Mouse (Mus musculus): Measurements from ENCODE around the gene Ifit1bl2. TPM values are rescaled to one million over a fixed set of nuclear protein-coding genes. Genes with fewer than 3 reads are reported as not detected.
"Not testable (repeated sequence)": the region's sequence is repeated elsewhere in the genome, so short reads cannot be mapped to it uniquely, and the experiment has no call there.

The Ifit1bl2 gene
- polyA plus RNA-seq (2015; fragmentation: Nextera tagmentation; extraction: Ambion mirVana): 7.3 and 9.7 TPM in 2 replicates

DNA sequence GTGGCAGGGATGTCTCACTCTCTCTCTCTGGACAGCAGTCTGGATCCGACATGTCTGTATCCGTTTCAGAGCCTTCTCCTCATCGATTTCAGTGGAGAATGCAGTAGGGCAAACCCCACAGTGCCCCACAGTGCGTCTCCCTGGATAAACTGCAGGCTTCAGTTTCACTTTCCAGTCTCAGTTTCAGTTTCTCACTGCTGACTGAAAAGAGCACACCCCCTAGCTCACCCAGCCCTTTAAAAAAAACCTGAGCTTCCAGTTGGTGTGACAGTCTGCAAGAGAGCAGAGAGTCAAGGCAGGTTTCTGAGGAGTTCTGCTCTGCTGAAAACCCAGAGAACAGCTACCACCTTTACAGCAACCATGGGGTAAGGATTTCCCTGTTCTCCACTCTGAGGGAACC is at the start of gene Ifit1bl2, which contains the start of gene Ifit1:
Ifit1bl2 (minus strand) TSS at position 121 of the 400 bp plus-strand sequence.
Ifit1 (plus strand) TSS at position 249 of the 400 bp plus-strand sequence.
- Histone ChIP-seq H3K9ac (no peak within 1 kb of the TSS), H3K36me3 (no peaks in the 10 kb centered on the region), H3K9me3 (no peaks in the 10 kb centered on the region), H3K27me3 (replicated peaks) (no peaks in the 10 kb centered on the region), H3K4me3 (replicated peaks) (peak within 1 kb of the TSS; percentile 12), H3K27ac (no peak within 1 kb of the TSS), H3K4me2 (replicated peaks) (peak within 1 kb of the TSS; percentile 44), H3K4me1 (replicated peaks) (no peaks in the 10 kb centered on the region)
- 26% methylated on average over 4 of the region's 4 CpGs for WGBS
- ATAC-seq: peak; percentile 84

DNA sequence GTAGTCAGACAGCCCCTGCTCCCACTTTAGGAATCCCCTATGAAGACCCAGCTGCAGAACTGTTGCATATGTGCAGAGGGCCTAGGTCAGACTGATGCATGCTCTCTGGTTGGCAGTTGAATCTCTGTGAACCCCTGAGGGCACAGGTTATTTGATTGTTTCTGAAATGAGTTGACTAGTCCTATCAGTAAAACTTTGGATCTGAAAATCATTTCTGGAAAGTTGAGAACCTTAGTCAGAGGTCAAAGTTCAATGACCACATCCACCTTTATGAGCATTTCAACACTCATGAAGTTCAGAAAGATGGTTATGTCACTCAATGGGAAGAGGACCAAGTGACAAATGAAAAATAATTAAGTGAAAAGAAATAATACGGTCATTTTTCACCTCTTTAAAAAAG is 45.0 kb upstream of the Ifit1bl2 start:
- Histone ChIP-seq H3K27ac (no peak overlapping the region), H3K4me2 (replicated peaks) (no peak overlapping the region), H3K27me3 (replicated peaks) (no peaks in the 10 kb centered on the region), H3K4me1 (replicated peaks) (no peaks in the 10 kb centered on the region), H3K9ac (no peak overlapping the region), H3K4me3 (replicated peaks) (no peak overlapping the region), H3K36me3 (no peaks in the 10 kb centered on the region), H3K9me3 (no peaks in the 10 kb centered on the region)
- 92% methylated on average over 1 of the region's 1 CpGs for WGBS
- ATAC-seq: no peak

DNA sequence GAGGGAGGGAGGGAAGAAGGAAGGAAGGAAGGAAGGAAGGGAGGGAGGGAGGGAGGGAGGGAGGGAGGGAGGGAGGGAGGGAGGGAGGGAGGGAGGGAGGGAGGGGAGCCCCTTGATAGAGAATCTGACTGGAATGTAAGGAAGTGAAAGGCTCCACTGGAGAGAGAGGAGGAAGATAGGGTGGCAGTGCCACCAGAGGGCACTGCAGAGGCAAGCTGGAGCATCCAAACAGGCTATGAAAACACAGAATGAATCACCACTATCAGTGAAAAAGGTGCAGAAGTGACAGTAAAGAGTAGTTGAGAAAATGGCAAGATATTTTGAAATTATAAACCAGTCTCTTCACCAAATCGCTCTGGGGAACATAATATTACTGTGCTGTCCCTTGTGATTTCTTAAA is 44.3 kb upstream of the Ifit1bl2 start:
- 63% methylated on average over 1 of the region's 1 CpGs for WGBS
- no peaks in the 10 kb centered on the region for H3K4me1 ChIP-seq (replicated peaks)
- peak; percentile 68; the same call in 1 of the 2 replicates for ATAC-seq
- H3K36me3 ChIP-seq: no peaks in the 10 kb centered on the region
- H3K27me3 ChIP-seq (replicated peaks): no peaks in the 10 kb centered on the region
- no peak overlapping the region for H3K9ac ChIP-seq
- no peaks in the 10 kb centered on the region for H3K9me3 ChIP-seq
- H3K27ac ChIP-seq: no peak overlapping the region
- H3K4me2 ChIP-seq (replicated peaks): no peak overlapping the region
- no peak overlapping the region for H3K4me3 ChIP-seq (replicated peaks)

DNA sequence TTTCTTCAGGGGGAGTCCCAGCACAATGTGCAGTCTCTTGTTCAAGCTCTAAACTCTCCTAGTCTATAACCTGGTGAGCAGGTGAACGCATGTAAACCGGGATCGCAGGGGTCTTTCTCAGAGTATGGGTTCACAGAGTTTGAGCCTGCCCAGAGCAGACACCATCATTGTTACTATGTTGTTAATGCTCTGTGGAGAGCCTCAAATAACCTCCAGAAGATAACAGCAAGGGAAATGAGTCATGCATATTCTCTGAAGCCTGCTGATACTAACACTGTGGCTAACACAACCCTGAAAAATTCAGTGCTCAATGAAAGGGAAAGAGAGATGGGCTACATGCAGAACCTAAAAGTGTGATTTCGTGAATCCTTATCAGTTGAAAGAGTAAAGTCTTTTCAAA is 37.9 kb upstream of the Ifit1bl2 start:
- no peaks in the 10 kb centered on the region for H3K27me3 ChIP-seq (replicated peaks)
- no peak overlapping the region for H3K4me3 ChIP-seq (replicated peaks)
- H3K4me2 ChIP-seq (replicated peaks): no peak overlapping the region
- H3K4me1 ChIP-seq (replicated peaks): no peaks in the 10 kb centered on the region
- H3K9ac ChIP-seq: no peak overlapping the region
- H3K27ac ChIP-seq: no peak overlapping the region
- H3K9me3 ChIP-seq: no peaks in the 10 kb centered on the region
- H3K36me3 ChIP-seq: no peaks in the 10 kb centered on the region
- 89% methylated on average over 4 of the region's 4 CpGs for WGBS
- ATAC-seq: no peak

DNA sequence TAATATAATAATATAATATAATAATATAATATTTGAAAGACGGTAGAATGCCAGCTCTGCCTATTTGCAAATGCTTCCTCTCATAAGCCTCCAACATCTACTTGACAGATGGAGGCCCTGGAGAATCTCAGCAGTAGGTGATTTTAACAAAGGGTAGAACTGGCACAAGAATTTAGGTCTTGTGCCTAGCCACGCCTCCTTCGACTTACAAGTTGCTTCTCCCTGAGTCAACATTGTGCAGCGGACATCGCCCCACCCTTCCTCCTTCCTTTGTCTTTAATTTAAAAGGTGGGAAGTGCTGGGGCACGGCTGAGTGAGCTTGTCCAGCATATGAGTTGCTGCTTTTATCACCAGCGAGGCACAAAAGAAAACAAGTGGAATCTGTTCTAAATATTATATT is 32.9 kb upstream of the Ifit1bl2 start:
- WGBS: 47% methylated on average over 7 of the region's 7 CpGs
- H3K27me3 ChIP-seq (replicated peaks): no peaks in the 10 kb centered on the region
- no peak for ATAC-seq
- no peaks in the 10 kb centered on the region for H3K9me3 ChIP-seq
- no peak overlapping the region for H3K4me3 ChIP-seq (replicated peaks)
- H3K4me2 ChIP-seq (replicated peaks): no peak overlapping the region
- no peaks in the 10 kb centered on the region for H3K36me3 ChIP-seq
- no peak overlapping the region for H3K27ac ChIP-seq
- H3K4me1 ChIP-seq (replicated peaks): no peaks in the 10 kb centered on the region
- H3K9ac ChIP-seq: no peak overlapping the region

DNA sequence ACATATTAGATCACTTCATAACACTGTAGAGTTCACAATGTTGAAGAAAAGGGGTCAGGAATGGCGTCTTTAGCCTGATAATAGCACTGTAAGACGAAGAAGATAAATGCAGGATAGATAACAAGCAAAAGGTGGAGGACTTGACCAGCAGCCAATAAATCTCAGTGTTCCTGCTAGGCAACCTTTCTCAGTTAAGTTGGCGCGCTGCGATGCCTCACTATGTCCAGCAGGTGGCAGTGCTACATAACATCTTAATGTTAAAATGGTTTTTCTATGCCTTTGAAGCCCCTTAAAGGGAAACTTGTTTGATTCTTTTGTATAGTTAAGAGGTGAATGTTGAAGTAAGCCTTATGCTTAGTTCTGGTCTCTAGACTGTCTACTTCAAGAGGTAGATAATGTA is 25.6 kb upstream of the Ifit1bl2 start:
- no peak overlapping the region for H3K27ac ChIP-seq
- H3K9me3 ChIP-seq: no peaks in the 10 kb centered on the region
- ATAC-seq: no peak
- no peaks in the 10 kb centered on the region for H3K27me3 ChIP-seq (replicated peaks)
- H3K36me3 ChIP-seq: no peaks in the 10 kb centered on the region
- 2% methylated on average over 5 of the region's 5 CpGs for WGBS
- H3K4me3 ChIP-seq (replicated peaks): no peak overlapping the region
- no peak overlapping the region for H3K4me2 ChIP-seq (replicated peaks)
- H3K9ac ChIP-seq: no peak overlapping the region
- no peaks in the 10 kb centered on the region; the same call in 1 of the 2 replicates for H3K4me1 ChIP-seq (replicated peaks)

DNA sequence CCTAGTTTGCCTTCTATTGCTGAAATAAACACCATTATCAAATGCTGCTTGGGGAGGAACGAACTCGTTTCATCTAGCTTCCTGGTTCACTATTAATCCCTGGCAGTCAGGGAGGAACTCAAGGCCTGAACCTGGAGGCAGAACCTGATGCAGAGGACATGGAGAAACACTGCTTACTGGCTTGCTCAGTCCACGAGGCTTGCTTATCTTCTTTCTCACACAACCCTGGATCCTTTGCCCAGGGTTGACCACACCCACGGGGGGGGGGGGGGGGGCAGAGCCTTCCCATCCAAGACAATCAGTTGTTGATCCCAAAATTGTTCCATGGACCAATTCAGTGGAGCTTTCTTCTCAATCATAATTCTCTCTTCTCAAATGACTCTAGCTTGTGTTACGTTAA is 22.2 kb upstream of the Ifit1bl2 start:
- no peak overlapping the region for H3K4me3 ChIP-seq (replicated peaks)
- 45% methylated on average over 5 of the region's 5 CpGs for WGBS
- H3K4me2 ChIP-seq (replicated peaks): no peak overlapping the region
- no peak overlapping the region for H3K9ac ChIP-seq
- ATAC-seq: no peak
- no peaks in the 10 kb centered on the region for H3K36me3 ChIP-seq
- H3K9me3 ChIP-seq: no peaks in the 10 kb centered on the region
- H3K27me3 ChIP-seq (replicated peaks): no peaks in the 10 kb centered on the region
- H3K27ac ChIP-seq: no peak overlapping the region
- no peaks in the 10 kb centered on the region; the same call in 1 of the 2 replicates for H3K4me1 ChIP-seq (replicated peaks)

DNA sequence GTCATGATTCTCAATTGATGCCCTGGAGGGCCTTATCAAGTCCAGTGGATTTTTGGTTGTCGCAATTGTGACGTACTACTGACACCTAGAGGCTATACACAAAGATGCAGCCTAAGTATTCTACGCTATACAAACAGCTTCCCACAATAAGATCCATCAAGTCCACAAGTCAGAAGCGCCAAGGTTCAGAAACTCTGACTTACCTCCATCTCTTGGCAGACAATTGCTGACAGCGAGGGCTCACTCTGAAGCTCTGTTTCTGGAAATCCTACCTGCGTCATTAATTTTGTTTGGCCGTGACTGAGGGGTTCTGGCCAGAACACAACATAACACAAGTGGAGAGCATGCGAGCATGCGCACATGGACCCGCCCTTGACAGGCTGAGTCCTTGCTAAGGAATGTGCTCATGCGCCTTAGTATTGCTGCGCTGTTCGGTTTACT is 21.5 kb upstream of the Ifit1bl2 start:
- no peak overlapping the region for H3K27ac ChIP-seq
- no peaks in the 10 kb centered on the region for H3K9me3 ChIP-seq
- no peak overlapping the region for H3K9ac ChIP-seq
- H3K4me3 ChIP-seq (replicated peaks): peak overlapping the region; percentile 30
- H3K4me2 ChIP-seq (replicated peaks): peak overlapping the region; percentile 67
- no peaks in the 10 kb centered on the region; the same call in 1 of the 2 replicates for H3K4me1 ChIP-seq (replicated peaks)
- 11% methylated on average over 13 of the region's 13 CpGs for WGBS
- H3K36me3 ChIP-seq: no peaks in the 10 kb centered on the region
- ATAC-seq: peak; percentile 94
- H3K27me3 ChIP-seq (replicated peaks): no peaks in the 10 kb centered on the region

DNA sequence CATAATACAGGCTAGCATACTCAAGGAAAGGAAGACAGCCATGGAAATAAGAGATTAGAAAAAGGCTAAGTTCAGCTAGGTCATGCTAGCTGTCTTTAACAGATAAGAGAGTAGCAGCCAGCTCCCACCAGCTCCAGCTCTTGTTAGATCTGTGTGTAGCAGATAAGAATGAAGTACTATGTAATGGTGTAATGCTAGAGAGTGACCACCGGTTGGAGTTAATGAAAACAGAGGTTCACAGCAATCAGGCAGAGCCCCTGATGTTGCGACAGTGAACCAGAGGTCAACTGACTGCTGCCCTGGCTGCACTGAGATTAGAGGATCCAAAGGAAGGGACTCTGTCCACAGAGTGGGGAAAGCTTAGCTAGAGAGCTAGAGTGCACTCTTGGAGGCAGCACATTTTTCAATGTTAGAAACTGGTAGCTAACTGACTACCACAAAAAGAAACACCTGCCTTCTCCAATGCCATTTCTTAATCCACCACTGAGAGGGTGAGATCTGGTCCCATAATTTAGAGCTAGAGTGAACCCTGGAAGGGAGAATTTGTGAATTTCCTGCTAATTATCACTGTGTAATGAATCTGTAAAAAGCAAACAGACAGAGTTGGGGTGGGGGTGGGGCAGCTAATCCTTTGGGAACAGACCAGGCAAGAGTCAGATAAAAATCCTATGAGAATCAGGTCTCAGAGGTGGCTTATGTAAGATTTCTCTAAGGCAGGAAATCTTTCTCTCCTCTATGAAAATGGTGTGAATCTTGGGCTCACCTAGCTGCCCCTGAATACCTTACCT is 16.2 kb upstream of the Ifit1bl2 start:
- no peaks in the 10 kb centered on the region for H3K27me3 ChIP-seq (replicated peaks)
- no peak overlapping the region for H3K4me3 ChIP-seq (replicated peaks)
- 19% methylated on average over 2 of the region's 2 CpGs for WGBS
- no peak overlapping the region for H3K9ac ChIP-seq
- no peak overlapping the region for H3K4me2 ChIP-seq (replicated peaks)
- H3K36me3 ChIP-seq: no peaks in the 10 kb centered on the region
- H3K4me1 ChIP-seq (replicated peaks): no peaks in the 10 kb centered on the region
- no peak overlapping the region for H3K27ac ChIP-seq
- peak; percentile 86 for ATAC-seq
- H3K9me3 ChIP-seq: no peaks in the 10 kb centered on the region

DNA sequence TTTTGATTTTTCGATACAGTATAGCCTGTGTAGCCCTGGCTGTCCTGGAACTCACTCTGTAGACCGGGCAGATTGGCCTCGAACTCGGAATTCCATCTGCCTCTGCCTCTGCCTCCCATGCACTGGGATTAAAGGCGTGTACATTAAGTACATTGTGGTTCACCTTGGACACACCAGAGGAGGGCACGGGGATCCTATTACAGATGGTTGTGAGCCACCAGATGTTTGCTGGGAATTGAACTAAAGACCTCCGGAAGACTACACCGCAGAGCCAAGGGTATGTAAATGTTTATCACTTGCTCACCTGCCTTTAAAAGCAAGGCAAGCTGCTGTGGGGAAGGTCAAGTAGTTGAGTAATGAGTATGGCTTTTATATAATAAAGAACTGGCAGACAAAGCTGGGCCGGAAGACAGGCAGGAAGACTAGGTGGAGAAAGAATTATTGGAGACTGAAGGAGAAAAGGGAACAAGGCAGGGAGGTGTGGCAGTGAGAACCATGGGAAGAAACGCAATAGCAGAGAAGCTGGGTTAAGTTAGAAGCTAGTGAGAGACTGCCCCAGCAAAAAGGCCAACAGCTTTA is 14.8 kb upstream of the Ifit1bl2 start:
- no peak overlapping the region for H3K4me3 ChIP-seq (replicated peaks)
- H3K36me3 ChIP-seq: no peaks in the 10 kb centered on the region
- no peaks in the 10 kb centered on the region for H3K27me3 ChIP-seq (replicated peaks)
- no peak overlapping the region for H3K4me2 ChIP-seq (replicated peaks)
- no peaks in the 10 kb centered on the region for H3K9me3 ChIP-seq
- ATAC-seq: no peak
- H3K4me1 ChIP-seq (replicated peaks): no peaks in the 10 kb centered on the region
- 68% methylated on average over 10 of the region's 10 CpGs for WGBS
- no peak overlapping the region for H3K9ac ChIP-seq
- H3K27ac ChIP-seq: no peak overlapping the region

DNA sequence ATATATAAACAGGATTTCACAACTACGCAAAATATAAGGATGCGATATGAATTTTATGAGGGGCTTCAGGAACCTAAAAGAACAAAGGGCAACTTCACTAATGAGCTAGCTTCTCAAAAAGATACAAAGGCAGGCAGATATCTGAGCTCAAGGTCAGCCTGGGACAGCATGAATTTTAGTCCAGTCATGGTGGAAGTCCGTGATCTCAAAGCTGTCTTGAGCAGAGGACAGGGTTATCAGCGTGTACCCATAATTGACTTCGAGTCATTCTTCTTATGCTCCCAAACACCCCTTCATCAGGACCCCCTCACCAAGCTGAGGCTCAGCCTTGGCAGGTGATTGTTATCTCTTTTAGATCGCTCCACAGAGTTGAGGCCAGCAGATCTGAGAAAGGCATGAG is 10.5 kb upstream of the Ifit1bl2 start:
- WGBS: 87% methylated on average over 6 of the region's 6 CpGs

DNA sequence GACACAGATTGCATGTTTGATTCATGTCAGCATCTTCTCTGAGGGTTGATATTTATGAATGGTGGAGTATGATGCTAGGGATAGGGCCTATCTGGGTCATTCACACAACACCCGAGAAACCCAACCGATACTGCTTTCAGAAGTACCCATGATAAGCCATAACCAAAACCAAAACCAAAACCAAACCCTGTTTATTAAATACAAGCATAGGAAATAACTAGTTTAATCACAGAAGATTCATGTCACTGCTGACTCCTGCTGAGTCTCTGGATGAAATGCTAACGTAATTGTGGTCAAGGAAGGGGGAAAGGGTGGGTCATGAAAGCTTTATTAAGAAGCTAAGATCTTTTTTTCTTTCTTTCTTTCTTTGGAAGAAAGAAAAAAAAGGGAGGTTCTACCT is 9.7 kb upstream of the Ifit1bl2 start:
- Histone ChIP-seq H3K4me3 (replicated peaks) (no peak overlapping the region), H3K36me3 (no peaks in the 10 kb centered on the region), H3K9me3 (no peaks in the 10 kb centered on the region), H3K4me1 (replicated peaks) (no peaks in the 10 kb centered on the region), H3K27ac (no peak overlapping the region), H3K27me3 (replicated peaks) (no peaks in the 10 kb centered on the region), H3K9ac (no peak overlapping the region), H3K4me2 (replicated peaks) (no peak overlapping the region)
- WGBS: 85% methylated on average over 3 of the region's 3 CpGs
- ATAC-seq: no peak

More for the DNA sequence above, 10.5 kb upstream of the Ifit1bl2 start:
- Histone ChIP-seq H3K4me2 (replicated peaks) (no peak overlapping the region), H3K27me3 (replicated peaks) (no peaks in the 10 kb centered on the region), H3K4me1 (replicated peaks) (no peaks in the 10 kb centered on the region), H3K36me3 (no peaks in the 10 kb centered on the region), H3K9ac (no peak overlapping the region), H3K4me3 (replicated peaks) (no peak overlapping the region), H3K9me3 (no peaks in the 10 kb centered on the region), H3K27ac (no peak overlapping the region)
- ATAC-seq: no peak

DNA sequence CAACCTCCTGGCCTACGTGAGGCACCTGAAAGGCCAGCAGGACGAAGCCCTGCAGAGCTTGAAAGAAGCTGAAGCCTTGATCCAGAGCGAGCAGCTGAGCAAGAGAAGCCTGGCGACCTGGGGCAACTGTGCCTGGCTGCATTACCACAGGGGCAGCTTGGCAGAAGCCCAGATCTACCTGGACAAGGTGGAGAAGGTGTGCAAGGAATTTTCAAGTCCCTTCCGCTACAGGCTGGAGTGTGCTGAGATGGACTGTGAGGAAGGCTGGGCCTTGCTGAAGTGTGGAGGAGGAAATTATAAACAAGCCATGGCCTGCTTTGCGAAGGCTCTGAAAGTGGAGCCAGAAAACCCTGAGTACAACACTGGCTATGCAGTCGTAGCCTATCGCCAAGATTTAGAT is 7.1 kb upstream of the Ifit1bl2 start:
- H3K9ac ChIP-seq; H3K4me2 ChIP-seq (replicated peaks); H3K27me3 ChIP-seq (replicated peaks); H3K9me3 ChIP-seq; H3K4me3 ChIP-seq (replicated peaks); H3K36me3 ChIP-seq; H3K4me1 ChIP-seq (replicated peaks); H3K27ac ChIP-seq; ATAC-seq: not testable (repeated sequence)
- 80% methylated on average over 8 of the region's 8 CpGs for WGBS

Data from intestine, embryonic 15.5 days (tissue).